Mouse (Mus musculus) spleen, adult 2 months (tissue): ENCODE results near the gene Clcn7. TPM values are rescaled to one million over a fixed set of nuclear protein-coding genes. Genes with fewer than 3 reads are reported as not detected.

Experiments used
- DNase-seq, 2 experiments: peaks; one replicate each; pipeline versions ENCODE4 v3.0.0 to v3.0.0-alpha.2; 2012 to 2021; ENCODE audit warnings: low spot score in 2 of 2, low read depth in 1 of 2
- H3K27ac ChIP-seq: fragments of 200-500 bp; 2 replicates; pipeline ENCODE4 v1.5.1; 2012; ENCODE audit warnings: low read length, inconsistent platforms; ENCODE audit not compliant: insufficient read depth
- H3K27me3 ChIP-seq: fragments of 200-500 bp; 2 replicates; pipeline ENCODE4 v1.6.1; 2012; ENCODE audit warnings: mild to moderate bottlenecking, moderate library complexity, low read length, inconsistent platforms; ENCODE audit not compliant: control insufficient read depth, insufficient read depth
- H3K36me3 ChIP-seq: fragments of 200-500 bp; 2 replicates; pipeline ENCODE4 v1.6.1; 2012; ENCODE audit warnings: mild to moderate bottlenecking, low read length, inconsistent platforms; ENCODE audit not compliant: control insufficient read depth, insufficient read depth
- H3K4me1 ChIP-seq: fragments of 200-500 bp; 2 replicates; pipeline ENCODE4 v1.6.1; 2011; ENCODE audit warnings: inconsistent platforms; ENCODE audit not compliant: control insufficient read depth, insufficient read depth, insufficient read length
- H3K4me3 ChIP-seq: fragments of 200-500 bp; 2 replicates; pipeline ENCODE4 v1.5.1; 2011; ENCODE audit warnings: mild to moderate bottlenecking, inconsistent platforms; ENCODE audit not compliant: insufficient read depth, insufficient read length; ENCODE audit errors: extremely low read depth
- CTCF ChIP-seq: fragments of 200-500 bp; IDR thresholded peaks from 2 replicates; pipeline ENCODE4 v1.5.1; 2011; ENCODE audit warnings: mild to moderate bottlenecking, inconsistent platforms; ENCODE audit not compliant: insufficient read depth, insufficient read length, insufficient replicate concordance; ENCODE audit errors: extremely low read depth
- POLR2A ChIP-seq: fragments of 200-500 bp; IDR thresholded peaks from 2 replicates; pipeline ENCODE4 v1.6.1; 2011; ENCODE audit warnings: low read depth, low read length, inconsistent platforms
- WGBS: fragments of 180-500 bp; shearing (Covaris S2); methylation state at CpG from one replicate; pipeline ENCODE4 v1.1.7; 2018; 5-methylcytosine and 5-hydroxymethylcytosine counted together
- polyA plus RNA-seq: library from polyadenylated mRNA; depleted of rRNA; stranded (reverse); fragments of >200 nt; gene quantifications from 2 replicates; pipeline ENCODE4 v1.2.3, GENCODE M21; 2012; rRNA removed

Clcn7 gene
- polyA plus RNA-seq, 1 experiment = 27.0 TPM

GRCm38 (mm10) chr17:25211705-25212104 lies 78.5 kb downstream of the Clcn7 start:
- Histone ChIP-seq H3K27me3 (no peaks in the 10 kb centered on the region), H3K4me1 (peaks cover 4% of the 10 kb centered on the region; the same call in 1 of the 2 replicates), H3K4me3 (no peak overlapping the region), H3K36me3 (peaks cover 44% of the 10 kb centered on the region), H3K27ac (no peak overlapping the region)
- TF ChIP-seq POLR2A (no peak), CTCF (no peak)
- WGBS = 65% methylated on average over 4 of the region's 4 CpGs
- no peak for DNase-seq

Other genes starting within 250 kb of the Clcn7 start
- gene Nubp2, start 247.0 kb upstream of the Clcn7 start, polyA plus RNA-seq = 43.5 and 47.2 TPM in 2 replicates
- 76.9 and 112 TPM in 2 replicates for gene Spsb3, start 246.7 kb upstream of the Clcn7 start, polyA plus RNA-seq
- gene Eme2, start 238.3 kb upstream of the Clcn7 start, polyA plus RNA-seq = 35.2 and 45.9 TPM in 2 replicates
- 68.9 and 106 TPM in 2 replicates for gene Mrps34, start 238.3 kb upstream of the Clcn7 start, polyA plus RNA-seq
- 45.3 and 54.4 TPM in 2 replicates for gene Nme3, start 236.9 kb upstream of the Clcn7 start, polyA plus RNA-seq
- gene Mapk8ip3, start 196.4 kb upstream of the Clcn7 start, polyA plus RNA-seq = 127 and 135 TPM in 2 replicates
- 8.6 and 10.5 TPM in 2 replicates for gene Jpt2, start 172.7 kb upstream of the Clcn7 start, polyA plus RNA-seq
- gene Cramp1l, start 117.6 kb upstream of the Clcn7 start, polyA plus RNA-seq = 12.6 and 15.3 TPM in 2 replicates
- gene Ift140, start 117.3 kb upstream of the Clcn7 start, polyA plus RNA-seq = 31.5 and 33.2 TPM in 2 replicates
- 37.6 and 46.7 TPM in 2 replicates for gene Tmem204, start 49.8 kb upstream of the Clcn7 start, polyA plus RNA-seq
- 20.7 and 22.6 TPM in 2 replicates for gene Telo2, start 17.4 kb upstream of the Clcn7 start, polyA plus RNA-seq
- not detected in 2 replicates for gene Ptx4, start 12.6 kb upstream of the Clcn7 start, polyA plus RNA-seq
- gene Ccdc154, start 29.1 kb downstream of the Clcn7 start, polyA plus RNA-seq = 0.04 TPM in 1 of 2 replicates, not detected in the other
- not detected in 2 replicates for gene Gm38655, start 42.1 kb downstream of the Clcn7 start, polyA plus RNA-seq
- 9.1 and 10.0 TPM in 2 replicates for gene BC003965, start 51.2 kb downstream of the Clcn7 start, polyA plus RNA-seq
- 30.4 and 32.0 TPM in 2 replicates for gene Unkl, start 55.0 kb downstream of the Clcn7 start, polyA plus RNA-seq
- gene Gnptg, start 106.7 kb downstream of the Clcn7 start, polyA plus RNA-seq = 22.4 and 25.6 TPM in 2 replicates
- gene Tsr3, start 106.8 kb downstream of the Clcn7 start, polyA plus RNA-seq = 13.1 and 15.7 TPM in 2 replicates
- gene Baiap3, start 123.0 kb downstream of the Clcn7 start, polyA plus RNA-seq = 23.1 and 23.8 TPM in 2 replicates
- gene Ube2i, start 141.2 kb downstream of the Clcn7 start, polyA plus RNA-seq = 95.2 and 102 TPM in 2 replicates
- 2.5 and 2.7 TPM in 2 replicates for gene Prss34, start 165.0 kb downstream of the Clcn7 start, polyA plus RNA-seq
- not detected in 2 replicates for gene Prss28, start 175.3 kb downstream of the Clcn7 start, polyA plus RNA-seq
- 0.26 and 0.32 TPM in 2 replicates for gene Prss29, start 185.3 kb downstream of the Clcn7 start, polyA plus RNA-seq
- 0.11 TPM in 1 of 2 replicates, not detected in the other for gene Tpsab1, start 212.2 kb downstream of the Clcn7 start, polyA plus RNA-seq
- gene Tpsb2, start 232.9 kb downstream of the Clcn7 start, polyA plus RNA-seq = 1.2 and 1.6 TPM in 2 replicates
- 0.09 TPM in 1 of 2 replicates, not detected in the other for gene Tpsg1, start 235.9 kb downstream of the Clcn7 start, polyA plus RNA-seq